Mouse (Mus musculus): ENCODE measurements around the gene Itga4.

DNA sequence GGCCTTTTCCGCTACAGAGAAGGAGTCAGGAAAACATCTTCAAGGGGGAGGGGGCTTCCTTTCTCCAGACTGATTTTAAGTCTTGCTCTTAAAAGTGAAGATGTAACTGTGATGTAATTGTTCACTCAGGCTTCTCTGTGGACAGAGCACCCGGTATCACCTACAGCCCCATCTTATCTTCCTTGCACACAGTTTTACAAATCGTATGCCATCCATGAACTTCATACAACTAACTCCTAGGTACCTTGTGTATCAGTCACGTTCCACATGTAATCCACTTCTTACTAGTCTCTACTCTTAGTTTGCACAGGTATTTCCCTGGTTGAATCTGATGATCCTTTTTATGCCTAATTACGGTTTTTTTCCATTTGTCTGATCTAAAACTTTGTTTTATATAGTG lies 10.9 kb upstream of the Itga4 start:
- TF ChIP-seq CTCF (IDR thresholded peaks at IDR 0.05), result no peak
- TF ChIP-seq EP300 (IDR thresholded peaks at IDR 0.05), result no peak

Data from lung, postnatal 0 days (tissue).